Mouse (Mus musculus): ENCODE measurements around the gene Pou1f1. TPM values are rescaled to one million over a fixed set of nuclear protein-coding genes. Genes with fewer than 3 reads are reported as not detected.

Gene Pou1f1
- polyA plus RNA-seq, 1 experiment from 2014 or later = not detected

DNA sequence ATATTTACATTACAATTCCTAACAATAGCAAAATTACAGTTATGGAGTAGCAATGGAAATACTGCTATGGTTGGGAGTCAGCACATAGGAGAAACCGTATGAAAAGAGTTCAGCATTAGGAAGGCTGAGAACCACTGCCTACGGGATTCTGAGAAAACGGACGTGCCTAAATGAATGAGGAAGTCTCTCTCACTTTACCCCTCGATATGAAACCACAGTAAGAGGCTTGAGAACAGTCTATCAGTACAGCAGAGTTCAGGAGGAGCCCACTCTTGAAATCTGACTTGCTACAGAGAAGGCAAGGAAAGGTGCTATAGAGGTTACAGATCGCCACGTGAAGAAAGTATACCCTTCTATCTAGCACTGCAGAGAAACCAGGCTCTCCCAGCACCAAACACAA, 28.6 kb downstream of the Pou1f1 start:
- WGBS = 93% methylated on average over 7 of the region's 7 CpGs
- no peaks in the 10 kb centered on the region for H3K9me3 ChIP-seq

DNA sequence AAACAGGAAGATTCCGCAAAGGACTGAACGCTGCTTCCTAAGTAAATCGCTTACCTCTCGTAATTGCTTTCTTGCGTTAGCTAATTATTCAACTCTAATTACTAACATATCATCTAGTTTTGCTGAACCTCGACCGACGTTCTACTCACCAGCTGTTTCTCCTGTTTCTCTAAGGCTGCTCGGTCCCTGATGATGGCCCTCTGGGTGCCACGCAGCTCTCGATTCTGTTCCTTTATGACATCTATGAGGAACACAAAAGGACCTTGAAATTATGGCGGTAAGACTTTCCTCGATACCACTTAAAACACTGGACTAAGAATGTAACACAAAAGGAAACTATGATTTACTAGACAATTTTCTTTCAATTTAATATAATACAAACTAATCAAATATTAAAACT, 30.5 kb downstream of the Pou1f1 start:
- H3K4me3 ChIP-seq = no peak overlapping the region
- H3K27me3 ChIP-seq (ENCODE audit: poor library complexity, severe bottlenecking) = no peaks in the 10 kb centered on the region
- no peak for DNase-seq (ENCODE audit: extremely low spot score, low spot score)
- H3K4me1 ChIP-seq = no peaks in the 10 kb centered on the region
- H3K9me3 ChIP-seq = no peaks in the 10 kb centered on the region
- WGBS = 86% methylated on average over 13 of the region's 13 CpGs
- H3K27ac ChIP-seq = no peak overlapping the region
- H3K36me3 ChIP-seq (replicated peaks) = no peaks in the 10 kb centered on the region

More for the DNA sequence above, 28.6 kb downstream of the Pou1f1 start:
- Histone ChIP-seq H3K27me3 (ENCODE audit: poor library complexity, severe bottlenecking) (no peaks in the 10 kb centered on the region), H3K36me3 (replicated peaks) (peaks cover 11% of the 10 kb centered on the region), H3K4me1 (no peaks in the 10 kb centered on the region), H3K27ac (no peak overlapping the region), H3K4me3 (no peak overlapping the region)
- no peak for DNase-seq (ENCODE audit: extremely low spot score, low spot score)

GRCm38 (mm10) chr16:65554267-65554666, 34.0 kb downstream of the Pou1f1 start:
- 85% methylated on average over 5 of the region's 5 CpGs for WGBS
- Histone ChIP-seq H3K4me1 (no peaks in the 10 kb centered on the region), H3K27me3 (ENCODE audit: poor library complexity, severe bottlenecking) (no peaks in the 10 kb centered on the region), H3K4me3 (no peak overlapping the region), H3K27ac (no peak overlapping the region), H3K36me3 (replicated peaks) (no peaks in the 10 kb centered on the region), H3K9me3 (no peaks in the 10 kb centered on the region)
- no peak for DNase-seq (ENCODE audit: extremely low spot score, low spot score)

DNA sequence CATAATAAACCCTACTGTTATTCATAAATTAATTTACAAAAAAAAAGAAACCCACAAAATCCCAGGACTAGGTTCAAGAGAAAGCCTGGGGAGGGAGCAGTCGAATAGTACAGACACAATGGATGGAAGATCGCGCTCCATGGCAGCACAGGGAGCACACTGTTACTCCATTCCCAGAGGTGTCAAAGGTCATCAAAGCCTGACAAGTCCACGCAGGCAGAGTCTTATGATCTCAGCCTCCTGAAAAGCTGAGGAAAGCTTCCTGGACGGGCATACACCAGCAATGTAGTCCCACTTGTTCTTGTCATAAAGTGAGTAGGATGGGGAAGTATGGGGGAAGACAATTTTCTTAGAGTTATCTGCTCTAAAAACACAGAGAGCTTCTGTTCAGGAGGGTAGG, 37.1 kb downstream of the Pou1f1 start:
- WGBS = 77% methylated on average over 5 of the region's 5 CpGs
- no peak overlapping the region for H3K27ac ChIP-seq
- H3K36me3 ChIP-seq (replicated peaks) = no peaks in the 10 kb centered on the region
- peaks cover 8% of the 10 kb centered on the region for H3K4me1 ChIP-seq
- no peak overlapping the region for H3K4me3 ChIP-seq
- H3K9me3 ChIP-seq = no peaks in the 10 kb centered on the region
- H3K27me3 ChIP-seq (ENCODE audit: poor library complexity, severe bottlenecking) = no peaks in the 10 kb centered on the region
- DNase-seq (ENCODE audit: extremely low spot score, low spot score) = no peak

DNA sequence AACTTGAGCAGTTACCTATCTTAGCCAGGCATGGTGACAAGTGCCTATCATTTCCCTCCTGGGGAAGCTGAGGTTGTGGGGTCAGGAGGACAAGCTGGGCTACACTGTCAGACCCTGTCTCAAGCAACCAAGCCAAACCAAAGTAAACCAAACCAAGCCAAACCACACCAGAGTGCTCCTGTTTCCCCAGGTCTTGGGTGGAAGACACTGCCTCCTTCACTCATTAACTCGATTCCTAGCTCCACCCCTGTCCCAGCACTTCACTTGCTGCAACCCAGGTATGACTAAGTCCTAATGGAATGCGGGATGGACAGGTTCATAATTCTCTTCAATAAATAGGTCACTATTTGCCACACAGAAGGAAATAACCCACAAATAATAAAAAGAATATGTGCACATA, 39.3 kb downstream of the Pou1f1 start:
- no peaks in the 10 kb centered on the region for H3K36me3 ChIP-seq (replicated peaks)
- H3K27me3 ChIP-seq (ENCODE audit: poor library complexity, severe bottlenecking) = no peaks in the 10 kb centered on the region
- no peak for DNase-seq (ENCODE audit: extremely low spot score, low spot score)
- peaks cover 12% of the 10 kb centered on the region for H3K4me1 ChIP-seq
- H3K27ac ChIP-seq = no peak overlapping the region
- no peaks in the 10 kb centered on the region for H3K9me3 ChIP-seq
- WGBS = 91% methylated on average over 2 of the region's 2 CpGs
- H3K4me3 ChIP-seq = no peak overlapping the region

DNA sequence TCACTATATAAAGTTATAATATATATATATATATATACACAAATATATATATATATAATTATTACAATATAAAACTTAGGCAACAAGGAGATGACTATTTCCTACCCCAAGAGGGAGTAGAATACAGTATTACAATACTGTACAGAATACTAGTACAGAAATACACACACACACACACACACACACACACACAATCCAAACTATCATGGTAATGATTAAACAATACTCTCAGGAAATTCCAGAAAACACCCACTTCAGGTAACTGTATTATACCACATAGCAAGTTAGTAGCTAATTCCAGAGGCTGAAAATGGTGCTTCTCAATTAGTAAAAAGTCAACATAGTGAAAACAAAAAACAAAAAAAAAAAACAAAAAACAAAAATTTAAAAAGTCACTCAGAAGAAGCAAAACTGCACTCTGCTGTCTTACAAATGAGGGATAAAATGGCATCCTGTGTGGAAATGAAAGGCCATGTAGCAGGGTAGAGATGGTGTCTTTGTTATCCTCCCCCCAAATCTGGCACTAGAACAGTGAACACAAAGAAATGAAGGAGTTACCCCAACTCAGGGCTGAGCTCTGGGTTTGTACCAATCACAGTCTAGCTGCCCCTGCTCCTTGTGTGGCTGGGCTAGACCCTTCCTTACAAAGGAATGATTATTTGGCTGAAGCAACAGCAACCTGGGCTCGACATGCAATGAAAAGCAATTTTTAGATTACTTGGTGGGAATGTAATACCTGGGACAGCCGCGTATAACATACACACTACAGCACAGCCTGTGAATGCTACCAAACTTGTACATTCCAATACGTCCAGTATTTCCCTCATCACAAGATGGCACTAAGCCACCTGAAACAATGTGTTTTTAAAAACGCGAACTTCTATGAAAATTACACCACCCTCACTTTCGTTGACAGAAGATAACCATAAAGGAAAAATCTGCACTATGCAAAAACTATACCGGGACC, 41.0 kb downstream of the Pou1f1 start:
- peaks cover 12% of the 10 kb centered on the region for H3K4me1 ChIP-seq
- no peaks in the 10 kb centered on the region for H3K36me3 ChIP-seq (replicated peaks)
- peak overlapping the region; percentile 90 for H3K27ac ChIP-seq
- no peak for DNase-seq (ENCODE audit: extremely low spot score, low spot score)
- 16% methylated on average over 8 of the region's 8 CpGs for WGBS
- no peaks in the 10 kb centered on the region for H3K27me3 ChIP-seq (ENCODE audit: poor library complexity, severe bottlenecking)
- no peaks in the 10 kb centered on the region for H3K9me3 ChIP-seq
- H3K4me3 ChIP-seq = peak overlapping the region; percentile 94

- Histone ChIP-seq H3K4me1 (peaks cover 12% of the 10 kb centered on the region), H3K4me3 (peak within 1 kb of the TSS; percentile 94), H3K9me3 (no peaks in the 10 kb centered on the region), H3K36me3 (replicated peaks) (no peaks in the 10 kb centered on the region), H3K27me3 (ENCODE audit: poor library complexity, severe bottlenecking) (no peaks in the 10 kb centered on the region), H3K27ac (peak within 1 kb of the TSS; percentile 90)
- under 1% methylated on average over 69 of the region's 69 CpGs for WGBS
- peak; percentile 80 for DNase-seq (ENCODE audit: extremely low spot score, low spot score)
These were observed 41.9 kb downstream of the Pou1f1 start, which contains the start of gene Chmp2b for GRCm38 (mm10) chr16:65561963-65562863. TSS of gene Chmp2b (minus strand) at chr16:65562726.

- Histone ChIP-seq H3K27me3 (ENCODE audit: poor library complexity, severe bottlenecking) (no peaks in the 10 kb centered on the region), H3K4me3 (peak overlapping the region; percentile 94), H3K27ac (peak overlapping the region; percentile 90), H3K4me1 (peaks cover 12% of the 10 kb centered on the region), H3K9me3 (no peaks in the 10 kb centered on the region), H3K36me3 (replicated peaks) (no peaks in the 10 kb centered on the region)
- WGBS = under 1% methylated on average over 10 of the region's 10 CpGs
- no peak for DNase-seq (ENCODE audit: extremely low spot score, low spot score)
These were observed 42.5 kb downstream of the Pou1f1 start for GRCm38 (mm10) chr16:65562864-65563206.

DNA sequence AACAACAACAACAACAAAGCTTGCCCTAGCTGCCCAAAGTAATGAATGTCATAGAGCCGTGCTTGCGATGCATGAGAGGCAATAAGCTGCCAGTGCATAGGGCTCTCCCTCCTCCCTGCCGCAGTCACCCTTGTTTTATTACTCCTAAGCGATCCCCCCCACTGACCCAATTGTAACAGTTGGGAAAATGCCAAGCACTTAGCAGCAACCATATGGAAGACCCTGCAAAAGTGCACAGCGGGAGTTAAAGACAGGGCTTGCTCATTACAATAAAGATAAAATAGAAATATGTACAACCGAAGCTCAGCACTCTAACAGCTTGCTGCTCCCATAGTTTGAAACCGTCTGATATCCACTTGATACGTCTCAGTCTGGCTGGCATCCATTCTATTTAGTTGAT, 44.0 kb downstream of the Pou1f1 start:
- H3K4me1 ChIP-seq = peaks cover 12% of the 10 kb centered on the region
- no peak overlapping the region for H3K4me3 ChIP-seq
- 91% methylated on average over 8 of the region's 8 CpGs for WGBS
- no peaks in the 10 kb centered on the region for H3K36me3 ChIP-seq (replicated peaks)
- no peak for DNase-seq (ENCODE audit: extremely low spot score, low spot score)
- H3K27me3 ChIP-seq (ENCODE audit: poor library complexity, severe bottlenecking) = no peaks in the 10 kb centered on the region
- H3K27ac ChIP-seq = no peak overlapping the region
- no peaks in the 10 kb centered on the region for H3K9me3 ChIP-seq

DNA sequence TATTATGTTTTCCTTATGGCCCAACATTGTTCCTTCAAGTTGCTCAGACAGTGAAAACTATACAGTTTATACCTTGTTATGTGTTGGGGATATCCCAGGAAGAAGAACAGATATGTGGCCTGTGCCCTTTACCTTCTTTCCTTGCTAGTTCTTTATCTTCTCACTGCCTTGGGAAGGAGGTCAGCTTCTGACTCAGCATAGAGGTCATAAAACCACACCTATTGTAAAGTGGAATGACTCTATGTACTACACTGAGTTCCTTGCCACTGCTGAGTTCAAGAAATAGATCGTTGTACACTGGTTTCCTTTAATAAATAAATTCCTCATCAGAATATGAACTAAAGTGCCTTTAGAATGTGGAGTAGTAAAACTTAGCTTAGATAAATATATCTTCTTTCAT, 44.6 kb downstream of the Pou1f1 start:
- H3K27me3 ChIP-seq (ENCODE audit: poor library complexity, severe bottlenecking) = no peaks in the 10 kb centered on the region
- DNase-seq (ENCODE audit: extremely low spot score, low spot score) = no peak
- no peaks in the 10 kb centered on the region for H3K9me3 ChIP-seq
- H3K4me3 ChIP-seq = no peak overlapping the region
- WGBS = 89% methylated on average over 1 of the region's 1 CpGs
- H3K4me1 ChIP-seq = peaks cover 12% of the 10 kb centered on the region
- no peaks in the 10 kb centered on the region for H3K36me3 ChIP-seq (replicated peaks)
- no peak overlapping the region for H3K27ac ChIP-seq

GRCm38 (mm10) chr16:65568853-65569252, 48.5 kb downstream of the Pou1f1 start:
- Histone ChIP-seq H3K4me1 (no peaks in the 10 kb centered on the region), H3K36me3 (replicated peaks) (no peaks in the 10 kb centered on the region), H3K9me3 (no peaks in the 10 kb centered on the region), H3K27me3 (ENCODE audit: poor library complexity, severe bottlenecking) (no peaks in the 10 kb centered on the region), H3K4me3 (no peak overlapping the region), H3K27ac (no peak overlapping the region)
- DNase-seq (ENCODE audit: extremely low spot score, low spot score) = no peak
- 85% methylated on average over 4 of the region's 4 CpGs for WGBS

- no peaks in the 10 kb centered on the region for H3K27me3 ChIP-seq (ENCODE audit: poor library complexity, severe bottlenecking)
- no peak overlapping the region for H3K4me3 ChIP-seq
- H3K27ac ChIP-seq = no peak overlapping the region
- no peaks in the 10 kb centered on the region for H3K9me3 ChIP-seq
- no peaks in the 10 kb centered on the region for H3K36me3 ChIP-seq (replicated peaks)
- 57% methylated on average over 6 of the region's 6 CpGs for WGBS
- no peak for DNase-seq (ENCODE audit: extremely low spot score, low spot score)
- H3K4me1 ChIP-seq = no peaks in the 10 kb centered on the region; the same call in 1 of the 2 replicates
These were observed 57.2 kb downstream of the Pou1f1 start for GRCm38 (mm10) chr16:65577298-65578029.

Data from forebrain, embryonic 10.5 days (tissue).